Mouse (Mus musculus): Measurements from ENCODE around the gene Rgl1.
"Not testable (repeated sequence)": the region's sequence is repeated elsewhere in the genome, so short reads cannot be mapped to it uniquely, and the experiment has no call there.

The Rgl1 gene

DNA sequence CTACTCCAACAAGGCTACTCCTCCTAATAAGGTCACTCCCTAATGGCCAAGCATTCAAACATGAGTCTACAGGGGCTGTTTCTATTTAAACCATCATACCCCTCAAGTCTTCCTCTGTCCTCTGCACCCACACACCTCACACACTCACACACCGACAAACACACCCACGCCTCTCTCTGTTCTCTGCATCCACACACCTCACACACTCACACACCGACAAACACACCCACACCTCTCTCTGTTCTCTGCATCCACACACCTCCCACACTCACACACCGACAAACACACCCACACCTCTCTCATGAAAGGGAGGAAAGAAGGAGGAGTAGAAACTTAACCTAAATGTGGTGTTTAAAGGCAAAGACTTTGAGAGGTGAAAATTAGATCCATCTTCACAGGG, 106.2 kb downstream of the Rgl1 start:
- DNase-seq (ENCODE audit: low spot score in 2 of 2): no peak

DNA sequence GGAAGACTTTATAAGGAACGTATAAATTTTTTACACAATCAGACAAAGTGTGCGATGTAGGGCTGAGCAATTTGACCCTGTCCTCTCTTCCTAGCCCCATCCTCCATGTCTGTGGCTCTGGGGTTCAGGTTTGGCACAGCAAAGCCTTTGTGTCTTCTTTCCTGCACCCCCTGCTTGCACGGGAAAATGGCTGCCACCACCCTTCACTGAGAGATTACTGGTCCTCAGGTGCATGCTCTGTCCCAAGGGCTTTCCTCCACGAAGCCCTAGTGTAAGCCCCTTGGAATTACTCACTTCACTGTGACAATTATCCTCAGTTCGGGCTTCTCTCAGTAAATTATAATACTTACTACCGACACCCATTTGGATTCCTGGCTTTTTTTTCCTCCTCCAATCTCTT, 109.5 kb downstream of the Rgl1 start:
- no peak for DNase-seq (ENCODE audit: low spot score in 2 of 2)

DNA sequence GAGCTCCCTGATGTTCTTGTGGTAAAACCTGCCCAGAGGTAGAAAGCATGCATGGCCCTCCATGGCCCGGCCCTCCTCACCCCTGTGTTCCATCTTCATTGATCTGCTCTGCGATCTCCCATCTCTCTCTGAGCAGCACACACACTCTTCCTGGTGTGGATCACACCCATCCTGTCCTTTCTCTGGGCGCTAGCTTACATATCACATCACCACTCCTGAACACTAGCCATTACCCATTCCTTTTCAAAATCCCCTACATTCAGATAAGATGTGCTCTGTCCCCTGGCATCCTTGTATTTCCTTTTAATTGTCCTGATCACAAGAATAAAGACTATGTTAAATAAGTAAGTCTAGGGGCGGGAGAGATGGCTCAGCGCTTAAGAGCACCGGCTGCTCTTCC, 111.3 kb downstream of the Rgl1 start:
- DNase-seq (ENCODE audit: low spot score in 2 of 2): no peak

DNA sequence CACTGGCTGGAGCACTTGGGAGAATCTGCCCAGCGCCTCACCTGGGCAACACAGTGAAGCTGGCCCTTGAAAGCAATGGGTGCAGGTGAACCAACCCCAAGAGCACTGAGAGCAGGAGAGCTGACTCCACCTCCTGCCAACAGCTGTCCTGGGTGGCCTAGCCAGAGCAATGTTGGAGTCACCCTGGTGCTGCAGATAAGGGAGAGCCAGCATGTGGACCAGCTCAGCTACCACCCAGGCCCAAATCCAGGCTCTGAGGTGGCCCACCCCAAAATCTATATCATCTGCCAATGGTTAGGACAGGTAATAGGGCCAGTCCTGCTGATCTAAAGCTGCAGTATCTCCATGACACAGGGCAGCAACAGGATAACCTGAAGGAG, 114.7 kb downstream of the Rgl1 start:
- no peak for DNase-seq (ENCODE audit: low spot score in 2 of 2)

DNA sequence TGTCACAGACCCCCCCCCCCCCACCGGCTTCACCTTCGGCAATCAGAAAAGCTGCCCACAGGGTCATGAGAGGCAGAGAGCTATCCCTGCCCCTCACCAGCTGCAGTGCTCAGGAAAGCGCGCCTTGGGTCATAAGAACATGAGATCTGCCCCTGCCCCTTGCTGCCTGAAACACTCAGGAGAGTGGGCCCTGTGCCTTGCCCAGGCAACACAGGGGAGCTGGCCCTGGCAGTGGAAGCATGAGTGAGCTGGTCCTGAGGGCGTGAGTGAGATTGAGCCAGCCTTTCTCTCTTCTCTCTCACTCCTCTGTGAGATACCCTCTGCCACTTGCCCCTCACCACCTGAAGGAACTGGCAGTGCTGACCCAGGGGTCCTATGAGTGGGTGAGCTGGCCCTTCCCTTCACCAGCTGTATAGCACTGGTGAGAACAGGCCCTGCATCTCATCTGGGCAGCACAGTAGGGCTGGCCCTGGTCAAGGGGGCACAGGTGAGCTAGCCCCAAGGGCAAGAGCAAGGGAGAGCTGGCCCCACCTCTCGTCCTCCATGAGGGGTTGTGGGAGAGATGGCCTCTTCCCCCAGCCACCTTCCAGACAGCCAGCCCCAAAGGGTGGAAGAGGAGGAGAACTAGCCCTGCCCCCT, 115.2 kb downstream of the Rgl1 start:
- no peak for DNase-seq (ENCODE audit: low spot score in 2 of 2)

DNA sequence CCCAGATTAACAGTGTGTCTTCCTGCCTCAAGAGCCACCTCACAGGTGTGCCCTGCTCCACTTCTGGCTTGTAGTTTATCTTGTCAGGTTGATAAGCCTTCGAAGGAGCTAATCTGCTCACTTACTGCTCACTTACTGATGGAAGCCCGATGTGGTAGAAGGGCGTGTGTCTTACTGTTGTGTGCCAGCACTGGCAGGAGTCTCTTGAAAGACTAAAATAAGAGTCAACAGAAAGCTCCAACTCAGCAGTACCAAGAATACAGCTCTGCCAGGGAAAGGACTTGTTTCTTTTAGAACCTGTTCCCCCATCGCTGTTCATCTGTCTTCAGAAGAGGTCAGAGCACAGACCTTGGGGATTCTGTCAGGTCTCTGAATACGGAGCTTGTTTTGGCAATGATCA, 118.1 kb downstream of the Rgl1 start:
- no peak for DNase-seq (ENCODE audit: low spot score in 2 of 2)

DNA sequence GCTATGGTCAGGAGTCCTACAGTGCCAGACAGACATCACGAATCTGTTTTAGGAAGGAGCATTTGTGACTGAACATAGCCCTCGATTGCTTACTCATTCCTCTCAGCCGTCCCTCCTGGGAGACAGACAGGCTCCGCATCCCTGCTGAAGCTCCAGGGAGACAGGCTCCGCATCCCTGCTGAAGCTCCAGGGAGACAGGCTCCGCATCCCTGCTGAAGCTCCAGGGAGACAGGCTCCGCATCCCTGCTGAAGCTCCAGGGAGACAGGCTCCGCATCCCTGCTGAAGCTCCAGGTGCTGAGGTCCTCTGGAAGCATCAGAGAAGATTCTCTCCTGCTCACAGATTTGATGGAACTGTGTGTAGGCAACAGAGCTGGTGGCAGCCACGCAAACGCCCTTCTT, 123.9 kb downstream of the Rgl1 start:
- DNase-seq (ENCODE audit: low spot score in 2 of 2): not testable (repeated sequence)

DNA sequence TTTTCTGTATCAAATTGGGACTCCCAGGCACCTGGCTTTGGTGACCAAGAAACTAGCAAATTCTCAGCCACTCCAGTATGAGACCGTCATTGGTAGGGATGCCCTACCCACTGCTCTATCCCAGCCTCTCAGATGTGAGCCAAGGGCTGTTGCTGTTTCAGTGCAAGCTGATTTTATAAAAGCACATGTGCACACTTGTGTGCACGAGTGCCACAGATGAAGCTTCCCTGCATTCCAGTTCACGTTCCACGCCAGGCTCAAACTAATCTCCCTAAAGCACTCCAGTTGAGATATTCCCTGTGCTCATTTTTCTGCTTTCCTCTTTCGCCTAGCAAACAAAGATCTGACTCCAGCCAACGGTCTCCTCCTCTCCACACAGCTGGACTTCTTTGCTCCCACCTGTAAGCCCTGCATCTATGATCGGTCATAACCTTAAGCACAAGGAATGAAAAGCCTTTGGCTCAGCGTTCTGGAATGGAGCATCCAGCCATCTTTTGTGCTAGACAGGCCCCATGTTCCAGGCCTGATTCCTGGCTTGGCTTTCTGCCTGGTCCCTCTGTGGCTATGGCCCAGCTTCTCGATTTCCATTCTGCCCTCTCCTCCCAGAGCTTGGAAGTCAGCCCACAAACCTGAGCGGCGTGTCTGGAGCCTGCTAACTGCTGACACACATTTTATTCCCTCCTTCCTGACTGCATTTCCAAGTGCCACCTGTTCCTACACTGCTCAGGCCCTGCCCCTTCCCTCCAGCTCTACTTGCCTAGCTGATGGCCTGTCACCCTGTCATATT, 125.8 kb downstream of the Rgl1 start:
- DNase-seq (ENCODE audit: low spot score in 2 of 2): no peak

DNA sequence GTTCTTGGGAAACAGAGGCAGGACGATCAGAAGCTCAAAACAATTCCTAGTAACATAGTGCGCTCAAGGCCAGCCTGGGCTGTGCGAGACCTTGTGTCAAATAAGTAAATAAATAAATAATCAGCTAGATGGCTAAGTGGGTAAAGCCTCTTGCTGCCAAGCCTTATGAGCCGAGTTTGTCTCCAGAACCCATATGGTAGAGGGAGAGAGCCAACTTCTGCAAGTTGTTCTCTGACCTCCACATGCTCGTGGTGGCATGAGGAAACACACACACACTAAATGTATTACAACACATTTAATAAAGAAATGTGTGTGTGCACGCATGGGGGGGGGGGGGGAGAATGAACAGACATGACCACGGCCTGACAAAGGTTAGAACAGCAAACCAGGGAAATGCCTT, 126.8 kb downstream of the Rgl1 start:
- no peak for DNase-seq (ENCODE audit: low spot score in 2 of 2)

DNA sequence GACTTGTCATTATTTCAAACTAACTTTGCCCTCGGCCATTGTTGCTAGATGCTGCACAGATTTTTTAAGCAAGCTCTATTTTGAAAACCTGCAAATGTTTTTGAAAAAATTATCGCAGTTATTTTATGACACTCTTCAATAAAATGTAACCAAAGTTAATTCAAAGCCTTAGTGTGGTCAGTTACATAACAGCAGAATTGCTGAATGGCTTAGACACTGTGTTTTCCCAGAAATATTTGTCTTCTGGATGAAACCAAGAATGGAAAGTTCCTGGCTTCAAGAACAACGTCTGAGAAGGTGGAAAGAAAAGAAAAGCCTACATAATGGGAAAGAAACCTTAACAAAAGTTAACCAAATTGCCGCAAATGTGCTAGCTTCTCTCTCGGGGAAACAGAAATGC, 131.5 kb downstream of the Rgl1 start:
- DNase-seq (ENCODE audit: low spot score in 2 of 2): no peak

DNA sequence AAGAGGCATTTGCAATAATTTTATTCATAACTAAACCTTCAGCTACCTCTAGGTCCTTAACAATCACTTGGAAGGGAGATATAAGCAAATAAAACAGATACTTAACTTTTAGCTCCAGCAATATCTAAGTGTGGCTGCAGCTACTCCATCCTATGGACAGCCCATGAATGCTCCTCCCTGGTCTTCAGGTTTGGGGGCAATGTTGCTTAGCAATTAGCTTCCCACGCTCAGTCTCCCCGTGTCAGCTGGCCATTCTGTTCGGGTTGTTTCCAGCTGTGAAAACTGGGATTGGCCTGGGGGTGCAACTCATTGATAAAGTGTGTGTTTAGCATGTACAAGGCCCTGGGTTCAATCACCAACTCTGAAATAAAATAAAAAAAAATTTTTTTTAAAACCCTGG, 136.4 kb downstream of the Rgl1 start:
- DNase-seq (ENCODE audit: low spot score in 2 of 2): no peak

DNA sequence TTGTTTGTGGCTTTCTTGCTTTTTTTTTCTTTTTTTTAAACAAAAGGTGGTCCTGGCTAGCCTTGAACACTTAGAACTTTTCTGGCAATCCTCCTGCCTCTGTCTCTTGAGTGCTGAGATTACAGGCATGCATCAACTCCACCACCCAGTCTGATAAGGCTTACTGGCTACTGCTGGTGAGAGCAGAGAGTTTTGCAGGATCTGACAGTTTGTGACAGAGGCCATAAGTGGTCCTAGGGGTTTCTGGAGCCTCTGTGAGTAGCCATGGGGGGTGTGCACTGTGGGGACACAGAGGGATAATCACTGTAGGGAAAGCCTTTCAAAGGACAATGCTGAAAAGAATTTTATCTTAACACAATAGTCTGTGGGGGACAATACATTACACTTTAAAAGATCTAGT, 140.5 kb downstream of the Rgl1 start:
- DNase-seq (ENCODE audit: low spot score in 2 of 2): no peak

DNA sequence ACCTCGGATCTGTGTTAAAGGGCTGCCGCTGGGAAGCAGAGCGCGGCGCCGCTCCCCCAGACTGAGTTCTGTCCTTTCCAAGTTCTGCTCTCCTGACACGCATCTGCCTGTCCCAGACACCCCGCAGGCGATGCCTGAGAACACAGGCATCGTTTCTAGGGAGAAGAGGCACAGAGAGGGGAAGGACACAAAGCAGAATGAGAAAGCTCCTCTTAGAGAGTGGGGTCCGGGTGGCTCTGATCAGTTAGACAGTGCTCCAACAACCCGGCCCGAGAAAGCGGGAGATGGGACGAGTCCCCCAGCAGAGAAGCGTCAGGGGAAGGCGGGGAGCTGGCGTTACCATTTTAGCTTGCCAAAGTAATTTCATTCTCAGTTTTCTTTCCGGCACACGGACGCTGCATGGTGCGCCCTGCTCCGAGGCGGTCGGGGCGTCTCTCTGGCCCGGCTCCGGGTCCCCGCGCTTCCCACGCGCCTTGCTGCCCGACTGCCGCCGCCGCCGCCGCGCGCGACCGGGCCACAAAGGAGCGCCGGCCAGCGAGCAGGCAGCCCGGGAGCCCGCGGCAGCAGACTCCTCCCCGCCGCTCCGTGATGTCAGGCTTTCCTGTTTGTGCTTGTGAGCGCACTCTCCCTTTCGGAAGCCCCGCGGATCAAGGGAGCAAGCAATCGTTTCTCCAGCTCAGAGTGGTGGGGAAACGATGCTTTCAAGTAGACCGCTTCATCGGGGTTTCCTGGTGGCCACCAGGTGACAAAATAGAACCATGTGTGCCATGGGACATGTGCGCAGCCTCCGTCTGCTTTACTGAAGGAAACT, 141.3 kb downstream of the Rgl1 start:
- peak; percentile 49 to 51 for DNase-seq (ENCODE audit: low spot score in 2 of 2)

DNA sequence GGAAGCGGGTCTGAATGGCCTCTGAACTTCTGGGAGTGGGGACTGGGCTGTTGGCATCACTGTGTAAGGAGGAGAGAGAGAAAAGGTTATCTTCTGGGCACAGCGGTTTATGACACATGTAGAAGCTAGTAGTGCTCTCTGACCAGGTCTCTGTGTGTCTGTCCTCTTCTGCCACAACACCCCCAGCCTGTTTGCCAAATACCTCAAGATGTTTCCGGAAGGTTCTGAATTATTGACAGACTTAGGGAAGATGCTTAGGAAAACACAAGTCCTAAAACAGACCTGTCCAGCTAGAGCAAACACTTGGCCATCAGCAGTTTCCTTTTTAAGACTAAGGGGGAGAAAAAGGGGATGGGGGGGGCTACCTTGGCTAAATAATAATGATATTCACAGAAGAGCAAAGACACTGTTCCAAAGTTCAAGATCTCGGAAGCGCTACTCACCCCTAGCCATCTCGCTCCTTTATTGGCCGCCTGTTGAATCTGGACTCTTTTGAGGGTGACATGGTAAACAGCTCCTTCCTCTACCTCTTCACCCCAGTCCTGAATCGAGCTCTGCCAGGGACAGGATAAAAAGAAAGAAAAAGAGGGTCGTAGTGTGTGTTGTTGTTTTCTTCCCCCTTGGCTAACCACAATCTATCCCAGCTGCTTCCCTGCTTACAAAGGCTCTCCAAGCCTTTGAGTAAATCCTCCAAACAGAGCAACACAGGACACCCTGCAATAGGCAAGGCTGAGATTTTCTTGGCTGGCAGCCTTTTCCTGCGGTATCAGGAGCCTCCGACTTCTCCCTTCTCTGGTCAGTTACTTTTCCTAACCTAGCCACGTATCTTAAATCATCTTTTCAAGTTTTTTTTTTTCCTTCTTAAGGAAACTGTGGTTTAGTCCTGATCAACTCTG, 142.5 kb downstream of the Rgl1 start:
- DNase-seq (ENCODE audit: low spot score in 2 of 2): no peak

DNA sequence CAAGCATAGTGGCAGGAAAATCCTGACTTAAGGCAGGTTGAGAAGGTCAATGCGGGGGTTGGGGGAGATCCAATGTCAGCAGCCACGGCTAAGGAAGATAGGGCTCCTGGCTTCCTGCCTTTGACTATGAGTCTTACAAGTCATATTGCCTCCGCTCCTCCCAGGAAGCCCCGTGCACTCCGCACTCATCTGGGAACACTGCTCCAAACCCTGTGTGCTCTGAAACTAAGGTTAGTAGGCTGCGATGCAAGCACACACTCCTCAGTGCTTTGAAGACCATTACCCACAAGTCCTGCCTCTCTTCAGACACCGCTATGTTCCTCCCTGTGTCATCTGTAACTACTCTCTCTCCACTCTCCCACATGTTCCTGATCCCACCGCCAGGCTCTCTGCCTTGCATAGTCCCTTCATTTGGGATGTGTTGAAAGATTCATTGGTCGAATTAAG, 143.4 kb downstream of the Rgl1 start:
- DNase-seq (ENCODE audit: low spot score in 2 of 2): no peak

DNA sequence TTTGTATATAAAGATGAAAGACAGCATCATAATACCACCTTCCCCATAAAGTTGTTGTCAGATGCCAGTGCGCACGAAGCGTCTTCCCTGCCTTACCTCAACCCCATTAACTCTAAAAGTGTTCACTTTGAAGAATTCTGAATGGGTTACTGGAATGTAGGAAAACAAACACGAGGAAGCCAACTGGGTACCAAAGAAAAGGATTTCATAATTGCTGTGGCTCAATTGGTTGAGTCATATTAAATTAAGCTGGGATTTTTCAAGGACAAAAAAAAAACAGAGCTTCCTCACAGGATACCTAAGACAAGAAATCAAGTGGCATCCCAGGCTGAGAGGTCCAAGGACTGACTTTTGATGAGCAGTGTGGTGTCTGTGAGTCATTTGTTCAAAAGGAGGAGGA, 144.5 kb downstream of the Rgl1 start:
- no peak for DNase-seq (ENCODE audit: low spot score in 2 of 2)

DNA sequence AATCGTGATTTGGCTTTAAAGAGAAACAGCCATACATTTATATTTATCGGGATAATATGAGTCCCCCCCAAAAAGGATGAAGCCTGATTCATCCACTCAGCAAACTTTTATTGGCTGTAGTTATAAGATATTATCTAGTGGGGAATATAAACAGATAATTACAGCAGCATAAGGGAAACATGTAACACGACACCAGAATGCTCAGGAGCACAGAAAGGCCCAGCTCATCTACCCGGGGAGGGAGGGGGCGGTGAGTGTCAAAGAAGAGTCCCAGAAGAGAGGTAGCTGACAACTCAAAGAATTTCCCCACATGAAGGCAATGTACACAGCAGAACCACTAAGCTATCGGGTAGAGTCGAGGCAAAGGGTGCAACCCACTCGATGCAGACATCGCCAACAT, 146.8 kb downstream of the Rgl1 start:
- no peak for DNase-seq (ENCODE audit: low spot score in 2 of 2)

DNA sequence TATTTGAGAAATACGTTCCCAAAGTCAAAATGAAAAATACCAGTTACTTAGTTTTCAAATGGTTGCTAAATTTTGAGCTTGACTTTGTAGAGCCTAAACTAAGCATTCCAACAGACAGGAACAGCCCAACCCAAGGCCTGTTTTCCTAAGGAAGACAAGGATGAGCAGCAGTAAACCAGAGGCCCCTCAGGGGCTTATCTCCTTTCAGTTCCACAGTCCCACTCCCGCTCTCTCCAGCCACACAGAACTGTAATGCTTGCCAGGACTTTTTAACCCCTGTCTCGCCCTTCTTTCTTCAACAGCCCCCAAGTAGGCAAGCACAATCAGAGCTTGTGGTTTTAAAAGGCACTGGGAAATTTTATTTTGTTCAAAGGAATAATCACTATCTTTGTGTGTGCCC, 147.3 kb downstream of the Rgl1 start:
- no peak for DNase-seq (ENCODE audit: low spot score in 2 of 2)

DNA sequence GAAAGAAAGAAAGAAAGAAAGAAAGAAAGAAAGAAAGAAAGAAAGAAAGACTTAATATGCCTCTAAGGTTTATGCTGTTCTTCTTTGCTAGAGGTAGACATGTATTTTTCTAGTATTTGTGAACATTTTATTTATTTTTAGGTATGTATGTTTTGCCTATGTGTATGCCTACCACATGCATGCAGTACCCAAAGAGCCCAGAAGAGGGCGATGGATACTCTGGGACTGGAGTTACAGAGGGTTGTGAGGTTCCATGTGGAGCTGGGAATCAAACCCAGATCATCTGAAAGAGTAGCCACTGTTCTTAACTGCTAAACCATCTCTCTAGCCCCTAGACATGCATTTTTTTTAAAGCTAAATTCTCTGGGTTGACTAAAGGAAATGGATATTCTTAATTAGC, 147.8 kb downstream of the Rgl1 start:
- peak in 1 of 2 experiments; percentile 42 for DNase-seq (ENCODE audit: low spot score in 2 of 2)

DNA sequence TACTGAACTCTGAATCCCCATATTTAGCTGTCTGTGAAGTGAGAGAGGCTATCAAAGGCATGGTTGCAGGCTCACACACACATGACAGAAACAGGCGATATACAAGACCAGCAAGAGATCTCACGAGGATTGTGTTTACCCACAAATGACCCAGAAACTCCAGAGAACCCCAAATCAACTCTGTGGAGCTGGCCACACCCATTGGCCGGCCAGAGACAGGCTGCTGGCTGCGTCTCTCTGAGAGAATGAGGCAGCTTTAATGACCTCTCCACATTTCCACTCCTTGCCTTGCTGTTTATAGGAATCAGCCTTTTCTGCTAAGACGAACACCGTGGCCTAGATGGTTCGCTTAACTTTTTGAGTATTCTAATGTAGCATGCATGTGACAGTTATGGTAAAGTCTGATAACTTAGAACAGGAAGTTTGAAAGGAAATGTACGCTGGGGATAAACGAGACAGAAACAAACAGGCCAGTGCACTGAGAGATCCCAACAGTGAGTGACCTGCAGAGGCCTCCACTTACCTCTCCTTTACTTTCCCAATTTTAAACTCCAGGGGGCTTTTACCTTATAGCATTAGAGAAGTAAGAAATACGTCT, 148.3 kb downstream of the Rgl1 start:
- DNase-seq (ENCODE audit: low spot score in 2 of 2): no peak

DNA sequence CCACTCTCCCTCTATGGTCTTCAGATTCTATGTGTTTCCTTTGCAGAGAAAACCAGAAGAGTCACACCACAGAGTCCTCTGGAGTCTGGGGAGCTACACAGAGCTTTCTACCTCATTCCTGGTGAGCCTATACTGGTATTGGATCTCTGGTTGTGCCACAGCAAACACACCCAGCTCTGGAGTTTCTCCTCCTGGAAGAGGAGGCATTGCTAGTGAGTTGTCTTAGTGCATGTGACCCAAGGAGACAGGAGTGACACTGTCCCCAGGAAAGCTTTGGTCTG, 149.4 kb downstream of the Rgl1 start:
- no peak for DNase-seq (ENCODE audit: low spot score in 2 of 2)

Measured in natural killer cell, adult 2 months (primary cell).